Mouse (Mus musculus): Measurements from ENCODE around the gene Hsbp1. TPM values are rescaled to one million over a fixed set of nuclear protein-coding genes. Genes with fewer than 3 reads are reported as not detected.
"Not testable (repeated sequence)": the region's sequence is repeated elsewhere in the genome, so short reads cannot be mapped to it uniquely, and the experiment has no call there.

The Hsbp1 gene
- polyA plus RNA-seq, 2 experiments: 214 to 327 TPM

- WGBS: 87% methylated on average over 15 of the region's 15 CpGs
- Histone ChIP-seq H3K4me3 (replicated peaks; ENCODE audit: low read length) (no peak overlapping the region), H3K9me3 (ENCODE audit: control insufficient read depth, low read length) (no peaks in the 10 kb centered on the region), H3K27me3 (ENCODE audit: control insufficient read depth, insufficient read depth, low read length) (no peaks in the 10 kb centered on the region), H3K9ac (ENCODE audit: low read depth, low read length, severe bottlenecking) (no peak overlapping the region), H3K36me3 (ENCODE audit: control insufficient read depth, insufficient read depth, low read length) (peaks cover 40% of the 10 kb centered on the region), H3K27ac (replicated peaks; ENCODE audit: low read depth, low read length) (no peak overlapping the region), H3K4me1 (ENCODE audit: control insufficient read depth, insufficient read depth, low read length) (peaks cover 6% of the 10 kb centered on the region), H3K4me2 (replicated peaks; ENCODE audit: low read depth, low read length, severe bottlenecking) (peak overlapping the region; percentile 54)
- ATAC-seq (ENCODE audit: low FRiP score, low read depth): no peak
- DNase-seq (ENCODE audit: low spot score): no peak
- TF ChIP-seq POLR2A (IDR thresholded peaks at IDR 0.05; ENCODE audit: borderline replicate concordance, extremely low read depth, insufficient read depth, insufficient read length): no peak
Observed at GRCm38 (mm10) chr8:119345683-119346075, 1.4 kb downstream of the Hsbp1 start.

DNA sequence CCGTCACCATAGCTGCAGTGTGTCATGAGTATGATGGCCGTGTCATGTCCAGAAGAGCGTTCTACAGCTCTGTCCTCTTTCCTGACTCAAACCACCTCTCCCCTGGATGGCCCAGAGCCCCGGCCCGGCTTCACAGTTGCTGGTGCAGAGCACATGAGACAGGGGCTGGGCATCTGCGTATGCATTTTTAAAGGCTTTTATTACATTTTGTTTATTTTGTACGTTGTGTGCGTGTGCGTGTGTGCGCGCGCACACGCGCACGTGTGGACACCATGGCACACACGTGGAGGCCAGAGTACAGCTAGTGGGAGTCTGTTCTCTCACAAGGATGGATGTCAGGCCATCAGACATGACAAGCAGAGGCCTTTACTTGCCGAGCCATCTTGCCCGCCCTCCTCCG lies 7.4 kb downstream of the Hsbp1 start:
- WGBS: 94% methylated on average over 19 of the region's 19 CpGs
- Histone ChIP-seq H3K9me3 (ENCODE audit: control insufficient read depth, low read length) (no peaks in the 10 kb centered on the region), H3K4me2 (replicated peaks; ENCODE audit: low read depth, low read length, severe bottlenecking) (no peak overlapping the region), H3K9ac (ENCODE audit: low read depth, low read length, severe bottlenecking) (no peak overlapping the region), H3K36me3 (ENCODE audit: control insufficient read depth, insufficient read depth, low read length) (peaks cover 38% of the 10 kb centered on the region), H3K4me3 (replicated peaks; ENCODE audit: low read length) (no peak overlapping the region), H3K27me3 (ENCODE audit: control insufficient read depth, insufficient read depth, low read length) (no peaks in the 10 kb centered on the region), H3K4me1 (ENCODE audit: control insufficient read depth, insufficient read depth, low read length) (no peaks in the 10 kb centered on the region), H3K27ac (replicated peaks; ENCODE audit: low read depth, low read length) (no peak overlapping the region)
- ATAC-seq (ENCODE audit: low FRiP score, low read depth): no peak
- DNase-seq (ENCODE audit: low spot score): no peak
- TF ChIP-seq POLR2A (IDR thresholded peaks at IDR 0.05; ENCODE audit: borderline replicate concordance, extremely low read depth, insufficient read depth, insufficient read length): no peak

DNA sequence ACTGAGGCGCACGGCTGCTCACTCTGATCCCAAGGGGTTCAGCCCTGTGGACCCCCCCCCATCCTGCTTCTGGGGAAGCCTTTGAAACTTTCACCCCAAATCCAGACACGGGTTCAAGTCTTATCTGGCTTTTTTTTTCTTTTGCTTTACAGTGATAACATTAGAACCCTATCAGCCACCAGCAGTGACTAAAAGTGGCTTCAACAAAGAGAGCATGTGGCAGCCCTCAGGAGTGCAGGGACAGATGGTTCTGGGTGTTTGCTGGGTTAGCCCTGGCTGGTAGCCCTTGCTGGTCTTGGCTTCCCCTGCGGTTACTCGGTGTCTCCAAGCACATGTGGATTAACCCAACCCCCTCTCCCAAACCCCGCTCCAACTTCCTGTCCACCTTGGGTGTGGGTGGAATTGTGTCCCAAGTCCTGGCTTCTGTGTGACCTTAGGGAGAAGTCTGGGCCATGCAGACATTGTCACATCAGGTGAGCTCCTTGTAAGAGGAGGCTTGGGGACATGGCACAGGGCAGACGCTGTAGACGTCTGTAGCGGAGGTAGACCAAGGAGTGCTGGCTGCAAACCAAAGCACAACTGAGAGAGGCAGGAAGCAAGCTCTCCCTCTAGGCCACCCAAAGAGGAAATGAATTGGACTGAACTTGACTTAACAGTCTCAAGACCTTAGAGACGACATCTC lies 8.8 kb downstream of the Hsbp1 start:
- Histone ChIP-seq H3K9ac (ENCODE audit: low read depth, low read length, severe bottlenecking) (no peak overlapping the region), H3K9me3 (ENCODE audit: control insufficient read depth, low read length) (no peaks in the 10 kb centered on the region), H3K4me3 (replicated peaks; ENCODE audit: low read length) (no peak overlapping the region), H3K27me3 (ENCODE audit: control insufficient read depth, insufficient read depth, low read length) (no peaks in the 10 kb centered on the region), H3K36me3 (ENCODE audit: control insufficient read depth, insufficient read depth, low read length) (peaks cover 23% of the 10 kb centered on the region), H3K4me2 (replicated peaks; ENCODE audit: low read depth, low read length, severe bottlenecking) (no peak overlapping the region), H3K4me1 (ENCODE audit: control insufficient read depth, insufficient read depth, low read length) (no peaks in the 10 kb centered on the region), H3K27ac (replicated peaks; ENCODE audit: low read depth, low read length) (no peak overlapping the region)
- ATAC-seq (ENCODE audit: low FRiP score, low read depth) (no peak), DNase-seq (ENCODE audit: low spot score) (no peak)
- 87% methylated on average over 10 of the region's 10 CpGs for WGBS
- TF ChIP-seq POLR2A (IDR thresholded peaks at IDR 0.05; ENCODE audit: borderline replicate concordance, extremely low read depth, insufficient read depth, insufficient read length): no peak

DNA sequence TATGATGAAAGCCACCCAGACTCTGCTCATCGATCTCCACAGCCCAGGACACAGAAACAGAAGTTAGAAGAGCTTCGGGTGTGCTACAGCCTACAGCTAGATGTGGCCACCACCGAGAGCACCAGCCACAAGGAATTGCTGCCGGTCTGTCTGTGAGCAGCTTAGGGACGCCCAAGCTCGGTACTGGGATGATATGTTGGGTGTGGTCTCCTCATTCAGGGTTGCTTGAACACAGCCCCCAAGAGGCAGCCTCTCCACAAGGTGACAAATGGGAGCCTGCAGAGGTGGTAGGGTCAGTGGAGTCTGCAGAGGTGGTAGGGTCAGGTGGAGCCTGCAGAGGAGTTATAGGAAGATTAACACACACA lies 9.4 kb downstream of the Hsbp1 start:
- no peak for TF ChIP-seq POLR2A (IDR thresholded peaks at IDR 0.05; ENCODE audit: borderline replicate concordance, extremely low read depth, insufficient read depth, insufficient read length)
- ATAC-seq (ENCODE audit: low FRiP score, low read depth) (no peak), DNase-seq (ENCODE audit: low spot score) (no peak)
- Histone ChIP-seq H3K4me3 (replicated peaks; ENCODE audit: low read length) (no peak overlapping the region), H3K27me3 (ENCODE audit: control insufficient read depth, insufficient read depth, low read length) (no peaks in the 10 kb centered on the region), H3K9ac (ENCODE audit: low read depth, low read length, severe bottlenecking) (no peak overlapping the region), H3K36me3 (ENCODE audit: control insufficient read depth, insufficient read depth, low read length) (peaks cover 18% of the 10 kb centered on the region), H3K4me1 (ENCODE audit: control insufficient read depth, insufficient read depth, low read length) (no peaks in the 10 kb centered on the region), H3K4me2 (replicated peaks; ENCODE audit: low read depth, low read length, severe bottlenecking) (no peak overlapping the region), H3K9me3 (ENCODE audit: control insufficient read depth, low read length) (no peaks in the 10 kb centered on the region), H3K27ac (replicated peaks; ENCODE audit: low read depth, low read length) (no peak overlapping the region)
- 86% methylated on average over 6 of the region's 6 CpGs for WGBS

GRCm38 (mm10) chr8:119356631-119357030 lies 12.3 kb downstream of the Hsbp1 start:
- WGBS: 63% methylated on average over 5 of the region's 5 CpGs
- ATAC-seq (ENCODE audit: low FRiP score, low read depth); H3K9ac ChIP-seq (ENCODE audit: low read depth, low read length, severe bottlenecking); H3K27me3 ChIP-seq (ENCODE audit: control insufficient read depth, insufficient read depth, low read length); DNase-seq (ENCODE audit: low spot score); H3K4me2 ChIP-seq (replicated peaks; ENCODE audit: low read depth, low read length, severe bottlenecking); H3K4me1 ChIP-seq (ENCODE audit: control insufficient read depth, insufficient read depth, low read length); H3K9me3 ChIP-seq (ENCODE audit: control insufficient read depth, low read length); H3K4me3 ChIP-seq (replicated peaks; ENCODE audit: low read length); H3K36me3 ChIP-seq (ENCODE audit: control insufficient read depth, insufficient read depth, low read length); H3K27ac ChIP-seq (replicated peaks; ENCODE audit: low read depth, low read length): not testable (repeated sequence)

DNA sequence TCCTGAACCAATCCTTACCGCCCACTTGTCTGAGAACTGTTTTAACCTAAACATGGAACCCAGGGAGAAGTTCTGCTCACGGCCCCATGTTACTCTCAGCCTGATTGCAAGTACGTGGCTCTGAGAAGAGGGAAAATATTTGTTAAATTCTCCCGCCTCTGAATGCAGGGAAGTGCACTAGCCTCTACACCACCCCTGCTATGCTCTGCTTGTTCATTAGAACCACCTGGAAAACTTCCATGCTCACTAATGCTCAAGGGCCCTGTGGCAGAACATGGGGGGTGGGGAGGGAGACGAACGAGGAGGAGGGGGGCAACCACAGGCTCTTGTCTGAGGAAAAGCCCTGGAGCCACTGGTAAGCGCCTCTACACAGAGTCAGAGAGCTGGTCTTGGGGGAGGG lies 13.9 kb downstream of the Hsbp1 start:
- no peak for DNase-seq (ENCODE audit: low spot score)
- TF ChIP-seq POLR2A (IDR thresholded peaks at IDR 0.05; ENCODE audit: borderline replicate concordance, extremely low read depth, insufficient read depth, insufficient read length): no peak
- Histone ChIP-seq H3K9ac (ENCODE audit: low read depth, low read length, severe bottlenecking) (no peak overlapping the region), H3K36me3 (ENCODE audit: control insufficient read depth, insufficient read depth, low read length) (no peaks in the 10 kb centered on the region), H3K4me2 (replicated peaks; ENCODE audit: low read depth, low read length, severe bottlenecking) (no peak overlapping the region), H3K27me3 (ENCODE audit: control insufficient read depth, insufficient read depth, low read length) (no peaks in the 10 kb centered on the region), H3K9me3 (ENCODE audit: control insufficient read depth, low read length) (no peaks in the 10 kb centered on the region), H3K27ac (replicated peaks; ENCODE audit: low read depth, low read length) (no peak overlapping the region), H3K4me1 (ENCODE audit: control insufficient read depth, insufficient read depth, low read length) (no peaks in the 10 kb centered on the region), H3K4me3 (replicated peaks; ENCODE audit: low read length) (no peak overlapping the region)
- WGBS: 33% methylated on average over 7 of the region's 7 CpGs
- ATAC-seq (ENCODE audit: low FRiP score, low read depth): peak; percentile 30; the same call in 1 of the 2 replicates
